Mouse (Mus musculus) forebrain, embryonic 12.5 days (tissue): ENCODE results near the gene Taf8. TPM values are rescaled to one million over a fixed set of nuclear protein-coding genes. Genes with fewer than 3 reads are reported as not detected.

Experiments
- polyA plus RNA-seq: library from polyadenylated mRNA; unstranded; fragments of >200 nt; fragmentation: Nextera tagmentation; extraction: Ambion mirVana; gene quantifications from 2 replicates; pipeline ENCODE4 v1.2.1, GENCODE M21; 2016

Gene Taf8
- polyA plus RNA-seq, 1 experiment from 2014 or later = 31.1 TPM

Other genes with a start within 250 kb of the Taf8 start
- 69.2 and 71.3 TPM in 2 replicates for gene Mrps10, start 133.4 kb downstream of the Taf8 start, polyA plus RNA-seq
- 0.46 and 0.68 TPM in 2 replicates for gene Guca1b, start 116.9 kb downstream of the Taf8 start, polyA plus RNA-seq
- gene Guca1a, start 101.7 kb downstream of the Taf8 start, polyA plus RNA-seq = 0.23 and 0.60 TPM in 2 replicates
- 0.13 and 0.19 TPM in 2 replicates for gene AI661453, start 65.7 kb downstream of the Taf8 start, polyA plus RNA-seq
- gene 1700001C19Rik, start 64.9 kb downstream of the Taf8 start, polyA plus RNA-seq = 0.19 and 0.31 TPM in 2 replicates
- gene Ccnd3, start 2.8 kb upstream of the Taf8 start, polyA plus RNA-seq = 124 and 137 TPM in 2 replicates
- 32.7 and 33.7 TPM in 2 replicates for gene Bysl, start 109.2 kb upstream of the Taf8 start, polyA plus RNA-seq
- gene Med20, start 109.3 kb upstream of the Taf8 start, polyA plus RNA-seq = 38.5 and 41.5 TPM in 2 replicates
- 1.6 and 2.7 TPM in 2 replicates for gene Gm20517, start 109.3 kb upstream of the Taf8 start, polyA plus RNA-seq
- gene Usp49, start 128.4 kb upstream of the Taf8 start, polyA plus RNA-seq = 11.1 and 12.2 TPM in 2 replicates
- 346 and 368 TPM in 2 replicates for gene Tomm6, start 186.1 kb upstream of the Taf8 start, polyA plus RNA-seq
- gene Frs3, start 186.7 kb upstream of the Taf8 start, polyA plus RNA-seq = 11.1 and 11.9 TPM in 2 replicates
- 0.40 and 0.60 TPM in 2 replicates for gene Gm21981, start 192.2 kb upstream of the Taf8 start, polyA plus RNA-seq
- 0.91 and 1.0 TPM in 2 replicates for gene Prickle4, start 192.4 kb upstream of the Taf8 start, polyA plus RNA-seq
- not detected in 2 replicates for gene Pgc, start 224.6 kb upstream of the Taf8 start, polyA plus RNA-seq
- gene Tfeb, start 234.7 kb upstream of the Taf8 start, polyA plus RNA-seq = 1.7 and 2.4 TPM in 2 replicates